Mouse (Mus musculus): ENCODE data around the gene Gm15107. TPM values are rescaled to one million over a fixed set of nuclear protein-coding genes. Genes with fewer than 3 reads are reported as not detected.
"Not testable (repeated sequence)": the region's sequence is repeated elsewhere in the genome, so short reads cannot be mapped to it uniquely, and the experiment has no call there.

Gene Gm15107
- not detected for total RNA-seq (2021)

GRCm38 (mm10) chrX:148180424-148180823 is at the start of gene Gm15107:
TSS of gene Gm15107 (plus strand) at chrX:148180724.
- DNase-seq (ENCODE audit: extremely low spot score in 1 of 2, low spot score in 1 of 2) = not testable (repeated sequence)

Other genes with a start within 250 kb of the Gm15107 start
- gene Gm15080, start 187.7 kb upstream of the Gm15107 start, total RNA-seq (2021) = not detected